Mouse (Mus musculus): ENCODE data around the gene Cln5.

DNA sequence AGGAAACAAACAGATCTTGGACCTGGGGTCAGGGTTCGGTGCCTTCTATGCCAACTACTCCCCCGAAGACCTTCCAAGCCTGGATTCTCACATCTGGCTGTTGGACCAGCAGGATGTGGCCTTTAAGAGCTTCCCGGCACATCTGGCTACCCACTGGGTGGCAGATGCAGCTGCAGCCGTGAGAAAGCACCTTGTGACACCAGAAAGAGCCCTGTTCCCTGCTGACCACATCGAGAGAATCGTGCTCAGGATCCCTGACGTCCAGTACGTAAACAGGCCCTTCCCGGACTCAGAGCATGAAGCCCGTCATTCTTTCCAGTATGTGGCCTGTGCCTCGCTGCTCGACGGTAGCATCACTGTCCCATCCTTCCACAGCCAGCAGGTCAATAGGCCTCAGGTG is 15.3 kb upstream of the Cln5 start:
- no peak for TF ChIP-seq GATA1 (IDR thresholded peaks at IDR 0.05; ENCODE audit: low read length)
- no peak for TF ChIP-seq TAL1 (IDR thresholded peaks at IDR 0.05; ENCODE audit: low read length)

Data from erythroblast, embryonic 14.5 days (primary cell).